Mouse (Mus musculus): ENCODE measurements around the gene Igsf9.

DNA sequence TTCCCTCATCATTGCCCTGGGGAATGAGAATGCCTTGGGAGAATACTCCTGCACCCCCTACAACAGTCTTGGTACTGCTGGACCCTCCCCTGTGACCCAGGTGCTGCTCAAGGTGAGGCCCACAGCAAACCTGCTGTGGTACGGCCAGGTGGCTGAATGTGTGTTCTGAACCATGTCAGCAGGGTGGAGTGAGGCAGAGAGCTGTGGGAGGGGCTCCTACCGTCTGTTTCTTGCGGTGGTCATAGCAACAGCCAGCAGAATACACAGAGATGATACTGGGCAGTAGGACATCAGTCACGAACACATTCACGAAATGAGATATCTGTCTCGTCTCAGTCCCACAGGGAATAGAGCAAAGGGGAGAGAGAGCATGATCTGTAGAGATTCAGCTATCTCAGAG is 11.9 kb downstream of the Igsf9 start:
- TF ChIP-seq RAD21 (IDR thresholded peaks at IDR 0.05; ENCODE audit: low read depth, low read length): no peak
- no peak for TF ChIP-seq CTCF (conservative IDR thresholded peaks at IDR 0.05 in 1 of 2, IDR thresholded peaks at IDR 0.05 in 1 of 2; ENCODE audit: low read depth in 2 of 2, low read length in 2 of 2)
- TF ChIP-seq POLR2AphosphoS2 (IDR thresholded peaks at IDR 0.05; ENCODE audit: low read depth, low read length): no peak
- no peak for TF ChIP-seq E2F4 (IDR thresholded peaks at IDR 0.05; ENCODE audit: insufficient replicate concordance, low read depth, low read length)
- no peak for TF ChIP-seq POLR2A (IDR thresholded peaks at IDR 0.05; ENCODE audit: low read depth, low read length)
- no peak for TF ChIP-seq BHLHE40 (IDR thresholded peaks at IDR 0.05; ENCODE audit: low read depth, low read length)
- no peak for TF ChIP-seq EP300 (IDR thresholded peaks at IDR 0.05; ENCODE audit: low read length)
- no peak for TF ChIP-seq MXI1 (IDR thresholded peaks at IDR 0.05; ENCODE audit: low read depth, low read length)
- TF ChIP-seq MAX (IDR thresholded peaks at IDR 0.05; ENCODE audit: low read length): no peak

Data from CH12.LX (cell line).